Mouse (Mus musculus): Measurements from ENCODE around the gene Plagl2.

Plagl2 gene

DNA sequence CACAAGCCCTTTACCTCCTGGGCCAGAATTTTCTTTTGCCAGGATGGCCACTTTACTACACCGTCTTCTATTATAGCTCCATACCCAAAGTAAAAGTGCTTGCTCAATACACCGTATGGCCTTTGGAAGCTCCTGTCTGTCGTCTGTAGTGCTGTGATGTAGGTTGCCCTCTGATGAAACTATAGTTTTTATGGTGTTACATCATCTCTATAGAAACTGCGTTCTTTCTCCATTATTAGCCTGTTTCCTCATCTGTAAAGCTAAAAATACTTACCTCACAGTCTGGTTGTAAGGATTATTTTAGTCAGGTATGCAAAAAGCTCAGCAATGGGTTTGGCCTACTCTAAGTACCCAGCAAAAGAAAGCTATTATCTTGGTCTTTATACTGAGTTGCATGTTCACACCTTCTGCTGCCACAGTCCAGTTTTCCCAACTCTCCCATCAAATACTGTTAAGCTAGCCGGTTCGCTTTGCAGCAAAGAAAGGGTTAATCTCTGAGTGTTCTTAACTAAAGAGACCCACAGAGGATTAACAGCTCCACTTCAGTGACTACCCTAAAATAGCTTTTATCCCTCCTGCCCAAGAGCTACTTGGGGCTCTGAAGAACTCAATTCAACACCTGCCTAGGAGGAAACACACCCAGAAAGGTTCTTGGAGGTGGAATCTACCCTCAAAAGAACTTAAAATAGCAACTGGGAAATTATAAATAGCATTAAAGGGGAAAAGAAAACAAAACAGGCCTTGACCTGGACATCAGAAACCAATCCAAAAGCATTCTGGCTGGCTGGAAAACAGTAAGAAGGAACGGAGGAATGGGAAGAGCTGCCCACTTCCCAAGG lies 2.0 kb downstream of the Plagl2 start:
- no peak for DNase-seq (ENCODE audit: low read depth, low spot score)

DNA sequence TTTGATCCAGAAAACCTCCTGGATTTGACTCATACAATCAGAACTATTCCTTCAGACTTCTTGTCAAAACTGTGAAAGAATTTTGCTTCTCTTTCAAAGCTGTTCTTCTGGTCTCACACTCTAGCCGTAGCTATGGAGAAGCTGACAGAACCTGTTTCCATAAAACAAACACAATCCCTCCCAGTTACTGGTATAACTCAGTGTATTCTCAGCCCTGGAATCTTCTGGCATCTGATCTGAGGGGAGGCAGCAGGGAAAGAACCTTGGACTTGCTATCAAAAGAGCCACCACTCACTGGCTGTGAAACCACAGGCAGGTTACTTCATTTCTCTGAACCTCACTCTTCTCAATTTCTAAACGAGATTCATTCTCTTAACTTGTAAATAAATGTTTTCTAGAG lies 2.8 kb downstream of the Plagl2 start:
- DNase-seq (ENCODE audit: low read depth, low spot score), result no peak

DNA sequence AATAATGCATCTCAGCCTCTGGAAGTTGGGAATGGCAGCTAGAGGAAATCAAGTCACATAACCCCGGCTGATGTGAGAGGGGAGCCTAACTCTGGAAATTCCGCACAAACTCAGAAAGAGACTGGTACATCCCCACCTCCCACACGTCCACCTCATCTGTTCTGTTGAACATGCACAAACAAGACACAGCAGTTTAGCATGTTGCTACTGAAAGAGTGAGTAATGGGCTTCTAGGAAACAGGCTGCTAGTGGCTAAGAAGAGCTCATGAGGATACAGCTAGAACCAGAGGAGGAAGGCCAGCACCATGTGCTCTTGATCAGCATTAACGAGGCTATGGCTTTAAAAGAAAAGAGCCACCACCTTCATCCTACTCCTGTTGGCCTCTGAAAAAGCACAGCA lies 3.3 kb downstream of the Plagl2 start:
- DNase-seq (ENCODE audit: low read depth, low spot score), result no peak

DNA sequence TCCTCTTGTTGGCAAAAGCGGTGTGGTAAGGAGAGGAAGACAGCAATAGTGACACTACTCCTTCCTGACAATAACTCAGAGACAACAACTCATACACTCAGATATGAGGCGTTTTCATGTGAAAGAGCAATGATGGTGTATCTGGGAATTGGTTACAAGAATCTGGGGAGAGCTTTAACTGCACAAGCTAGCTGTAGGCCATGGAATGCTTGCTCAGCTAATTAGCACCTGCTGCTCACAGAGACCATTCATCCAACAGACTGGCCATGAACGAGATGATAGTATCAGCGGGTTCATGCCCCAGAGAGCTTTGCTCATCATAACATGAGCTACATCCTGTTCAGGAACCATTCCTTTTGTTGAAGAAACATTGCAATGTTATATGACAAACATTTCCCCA lies 4.0 kb downstream of the Plagl2 start:
- no peak for DNase-seq (ENCODE audit: low read depth, low spot score)

DNA sequence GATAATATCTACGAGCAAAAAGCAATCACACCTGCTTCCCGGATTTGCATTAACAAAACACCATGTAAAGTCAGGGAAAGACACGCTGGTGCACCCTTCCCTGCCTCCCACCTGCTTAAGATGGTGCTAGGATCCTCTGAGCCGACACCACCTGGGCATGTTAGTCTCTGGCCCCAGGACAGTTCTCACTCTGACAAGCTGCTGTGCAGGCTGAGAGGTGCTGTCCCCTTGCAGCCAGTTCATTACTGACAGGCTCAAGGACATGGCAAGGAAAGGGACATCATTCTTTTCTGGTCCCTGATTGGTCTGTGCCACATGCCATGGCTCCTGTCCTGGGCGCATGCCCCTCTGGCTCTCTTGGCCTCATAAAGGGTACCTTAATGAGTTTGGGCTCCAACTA lies 12.7 kb downstream of the Plagl2 start:
- no peak for DNase-seq (ENCODE audit: low read depth, low spot score)

DNA sequence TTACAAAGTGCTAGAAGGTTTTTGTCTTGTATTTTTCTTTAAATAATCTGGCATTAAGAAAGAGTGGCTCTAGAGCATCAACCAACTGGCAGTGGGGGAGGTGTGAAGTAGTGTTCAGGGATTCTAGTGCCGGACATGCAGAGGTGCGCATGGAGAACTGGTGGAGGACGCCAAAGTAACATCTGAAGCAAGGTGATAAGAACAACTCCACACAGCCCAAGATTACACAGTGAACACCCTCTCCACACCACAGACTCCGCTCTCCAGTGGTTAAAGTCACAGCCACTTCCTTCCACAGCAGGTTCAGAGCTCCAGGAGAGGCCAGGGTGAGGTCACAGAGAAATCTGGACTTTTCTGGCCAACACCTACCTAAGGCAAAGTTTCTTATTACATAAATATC lies 13.3 kb downstream of the Plagl2 start:
- DNase-seq (ENCODE audit: low read depth, low spot score), result no peak

DNA sequence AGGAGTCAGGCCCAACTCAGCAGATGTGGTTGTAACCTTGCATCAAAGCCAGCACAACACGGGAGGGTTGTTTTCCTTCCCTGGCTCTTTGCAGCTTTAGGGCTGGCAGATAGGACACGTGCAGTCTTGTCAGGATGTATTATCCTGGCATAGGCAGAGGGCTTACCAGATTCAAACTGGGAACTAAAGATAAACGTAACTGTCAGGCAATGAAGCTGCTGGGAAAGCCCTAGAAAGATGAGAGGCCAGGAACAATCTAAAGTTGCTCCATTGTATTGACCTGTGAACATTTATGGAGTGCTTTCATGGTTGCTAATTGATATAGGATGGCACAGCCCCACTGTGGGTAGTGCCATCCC lies 15.7 kb downstream of the Plagl2 start:
- DNase-seq (ENCODE audit: low read depth, low spot score), result no peak

DNA sequence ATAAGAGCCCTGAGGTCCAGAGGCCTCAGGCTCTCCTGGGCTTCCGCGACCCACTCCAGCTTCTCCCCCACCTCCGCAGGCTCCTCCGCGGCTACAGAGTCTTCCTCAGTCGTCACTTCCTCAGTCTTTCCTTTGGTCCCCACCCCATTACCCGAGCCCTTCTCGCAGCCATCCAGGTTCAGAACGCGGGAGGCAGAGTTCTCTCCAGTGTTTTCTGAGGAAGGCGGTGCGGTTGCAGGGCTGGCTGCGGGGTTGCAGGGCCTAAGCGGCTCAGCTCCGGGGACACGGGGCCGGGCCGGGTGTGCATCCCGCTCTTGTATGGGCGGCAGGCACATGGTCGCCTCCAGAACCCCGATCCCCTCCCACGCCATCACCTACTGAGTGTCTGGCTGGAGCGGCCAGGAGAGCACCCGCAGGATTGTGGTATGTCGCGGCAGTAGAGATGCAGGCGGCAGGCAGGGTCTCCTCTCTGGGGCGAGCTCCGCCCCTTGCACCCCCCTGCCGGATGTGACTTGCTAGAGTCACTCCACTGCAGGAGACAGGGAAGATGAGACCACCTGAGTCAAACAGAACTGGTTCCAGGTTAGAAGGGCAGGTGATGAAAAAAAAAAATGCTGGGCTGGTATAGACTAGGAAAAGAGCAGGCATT lies 16.2 kb downstream of the Plagl2 start, which contains the start of gene Tspyl3:
TSS of gene Tspyl3 (minus strand) at position 496 of the 649 bp plus-strand sequence.
- no peak for DNase-seq (ENCODE audit: low read depth, low spot score)

DNA sequence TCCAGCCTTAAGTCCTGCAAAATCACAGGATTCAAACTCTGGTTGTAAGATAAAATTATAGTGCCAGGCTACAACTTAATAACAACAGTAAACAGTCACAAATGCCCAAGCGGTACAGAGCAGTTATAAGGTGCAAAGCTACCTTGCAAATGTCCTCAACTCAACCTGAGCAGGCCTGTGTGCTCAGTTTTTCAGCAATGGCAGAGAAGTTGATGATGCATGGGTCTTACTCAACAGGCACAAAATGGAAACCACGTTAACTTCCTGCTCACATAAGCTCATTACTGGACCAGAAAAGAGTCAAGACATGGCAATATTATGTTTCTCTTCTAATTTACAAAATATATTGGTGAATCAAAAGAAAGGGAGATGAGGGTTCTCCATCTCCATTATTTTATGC lies 18.7 kb downstream of the Plagl2 start:
- no peak for DNase-seq (ENCODE audit: low read depth, low spot score)

DNA sequence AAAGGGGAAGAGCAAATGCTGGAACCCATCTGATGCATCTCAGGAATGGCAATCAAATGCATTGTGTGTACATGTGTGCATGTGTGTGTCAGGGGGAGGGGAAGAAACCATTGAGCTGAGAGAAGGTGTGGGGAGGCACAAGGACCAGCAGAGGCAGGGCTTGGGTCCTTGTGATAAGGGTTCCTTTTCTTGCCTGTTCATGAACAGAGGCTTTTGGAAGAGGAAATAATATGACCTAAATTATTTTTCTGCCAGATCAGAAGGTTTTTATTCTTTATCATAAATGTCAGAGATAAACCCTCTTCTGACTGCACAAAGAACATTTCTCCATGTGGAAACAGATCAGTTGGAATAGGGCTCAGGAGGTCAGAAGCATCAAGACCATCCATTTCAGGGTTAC lies 19.1 kb downstream of the Plagl2 start:
- no peak for DNase-seq (ENCODE audit: low read depth, low spot score)

DNA sequence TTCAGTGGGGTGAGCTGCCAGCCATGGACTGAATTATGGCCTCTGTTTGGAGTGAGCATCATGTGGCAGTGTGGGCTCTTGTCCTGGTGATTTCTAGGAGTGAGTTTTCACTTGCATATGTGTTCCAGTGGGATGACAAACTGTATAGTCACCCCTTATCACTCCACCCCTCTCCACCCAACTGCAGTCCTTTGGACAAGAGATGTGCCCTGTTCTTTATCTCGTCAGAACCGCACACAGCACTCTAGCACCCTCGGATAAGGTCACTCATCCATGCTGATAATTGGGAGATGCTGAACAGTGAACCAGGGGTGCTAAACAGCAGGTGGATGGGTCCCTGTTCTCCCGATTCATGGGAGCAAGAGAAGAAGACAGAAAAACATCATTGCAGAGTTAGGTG lies 19.6 kb downstream of the Plagl2 start:
- no peak for DNase-seq (ENCODE audit: low read depth, low spot score)

DNA sequence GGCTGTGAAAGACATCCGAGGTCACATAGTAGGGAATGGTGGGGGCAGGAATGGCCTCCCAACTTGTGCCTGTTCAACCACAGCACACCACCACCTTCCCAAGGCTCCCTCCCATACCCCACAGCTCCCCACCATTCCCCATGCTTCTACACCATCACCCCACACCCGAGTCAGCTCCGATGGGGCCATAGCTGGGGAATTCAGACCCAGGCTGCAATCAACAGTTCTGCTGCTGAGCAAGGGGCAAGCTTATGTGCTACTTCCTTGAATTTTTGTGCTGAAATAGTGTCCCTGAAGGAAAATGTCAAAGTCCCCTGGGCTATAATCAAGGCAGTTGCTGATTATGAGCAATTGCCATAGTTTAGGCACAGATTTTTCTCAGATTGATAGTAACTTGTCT lies 22.7 kb downstream of the Plagl2 start:
- no peak for DNase-seq (ENCODE audit: low read depth, low spot score)

DNA sequence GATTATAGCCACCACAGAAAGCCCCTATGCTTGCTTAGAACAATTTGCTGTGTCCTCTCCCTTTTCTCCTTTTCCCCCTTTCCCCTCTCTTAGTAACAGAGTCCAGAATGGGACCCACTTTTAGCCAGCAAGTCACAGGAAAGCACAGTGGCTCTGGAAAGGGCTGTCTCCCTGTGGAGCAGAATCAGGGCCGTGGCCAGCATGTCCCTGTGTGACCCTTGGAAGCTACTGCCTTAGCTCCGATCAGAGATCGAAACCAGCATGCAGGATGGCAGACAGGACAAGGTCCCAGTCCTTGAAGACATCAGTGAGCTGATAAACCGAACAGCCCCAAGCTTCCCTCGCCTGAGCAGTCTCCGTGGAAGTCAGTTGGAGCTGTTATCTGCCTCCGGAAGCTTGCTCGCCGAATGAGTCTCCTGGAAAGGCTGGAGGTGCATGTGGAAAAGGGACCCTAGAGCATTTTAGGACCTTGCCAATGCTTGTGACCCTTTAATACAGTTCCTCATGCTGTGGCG lies 23.3 kb downstream of the Plagl2 start:
- no peak for DNase-seq (ENCODE audit: low read depth, low spot score)

DNA sequence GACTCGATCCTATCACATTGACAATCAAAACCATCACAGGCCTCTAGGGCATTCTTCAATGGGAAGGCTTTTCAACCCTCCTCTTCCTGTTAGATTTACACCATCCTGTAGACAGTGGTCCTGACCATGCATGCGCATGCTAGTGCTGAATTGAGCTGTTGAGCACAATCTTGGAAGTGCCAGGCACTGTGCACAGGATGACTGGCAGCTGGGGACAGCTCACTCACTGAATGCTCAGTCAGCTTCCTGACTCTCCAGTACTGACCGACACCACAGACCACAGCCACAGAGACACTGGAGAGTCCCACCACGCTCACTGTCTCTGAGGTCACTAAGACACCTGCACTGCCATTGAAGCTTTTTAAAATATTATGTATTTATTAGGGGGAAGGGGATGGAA lies 25.8 kb downstream of the Plagl2 start:
- DNase-seq (ENCODE audit: low read depth, low spot score), result no peak

DNA sequence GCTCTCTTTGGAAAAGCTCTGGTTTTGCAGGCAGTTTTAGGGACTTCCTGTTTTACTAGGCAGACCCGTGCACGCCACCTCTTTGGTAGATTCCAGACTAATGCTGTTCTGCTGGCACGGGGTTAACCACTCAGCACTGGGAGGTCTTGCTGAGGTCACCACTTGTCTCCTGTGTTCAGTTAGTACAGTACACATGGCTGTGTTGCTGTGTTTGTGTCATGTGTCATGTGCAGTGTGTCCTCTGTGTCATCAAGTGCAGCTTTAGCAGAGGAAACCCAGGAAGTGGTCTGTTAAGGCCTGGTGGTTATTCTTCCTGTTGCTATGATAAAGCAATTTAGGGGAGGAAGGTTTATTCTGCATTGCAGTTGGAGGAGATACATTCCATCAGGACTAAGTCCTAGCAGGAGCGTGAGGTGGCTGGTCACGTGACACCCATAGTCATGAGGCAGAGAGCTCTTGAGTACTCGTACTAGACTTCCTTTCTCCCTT lies 26.4 kb downstream of the Plagl2 start:
- no peak for DNase-seq (ENCODE audit: low read depth, low spot score)

DNA sequence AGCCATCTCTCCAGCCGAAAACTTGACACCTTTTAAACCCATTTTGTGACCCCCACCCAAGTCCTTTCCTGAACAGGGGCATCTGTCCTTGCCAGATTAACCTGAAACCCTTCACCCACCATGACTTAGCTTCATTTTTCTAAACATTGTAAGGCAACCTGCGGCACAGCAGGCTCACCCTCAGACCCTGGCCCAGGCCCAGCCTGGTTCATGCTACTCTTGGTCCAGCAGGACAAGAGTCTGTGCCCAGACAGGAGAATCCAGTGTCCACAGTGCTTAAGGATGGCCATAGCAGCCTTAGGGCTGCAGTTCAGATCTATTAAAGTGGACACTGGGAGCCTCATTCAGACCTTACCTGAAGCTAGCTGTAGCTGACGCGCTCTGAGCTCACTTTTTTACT lies 27.9 kb downstream of the Plagl2 start:
- no peak for DNase-seq (ENCODE audit: low read depth, low spot score)

DNA sequence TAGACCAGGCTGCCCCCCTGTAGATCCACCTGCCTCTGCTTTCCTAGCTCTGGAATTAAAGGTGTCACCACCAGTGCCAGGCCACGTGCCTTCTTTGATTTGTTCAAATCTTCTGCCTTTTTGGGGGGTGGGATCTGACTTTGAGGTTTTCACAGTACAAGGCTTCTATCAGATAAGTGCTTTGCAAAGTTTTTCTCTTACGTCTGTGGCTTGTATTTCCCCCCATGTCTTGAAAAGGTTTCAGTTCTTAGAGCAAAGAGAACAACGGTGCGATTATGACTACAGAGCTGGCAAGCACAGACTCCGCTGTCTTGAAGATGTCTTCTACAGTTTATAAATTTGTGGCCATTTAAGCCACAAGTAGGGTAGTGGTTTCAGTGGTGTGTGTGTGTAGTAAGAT lies 29.8 kb downstream of the Plagl2 start:
- DNase-seq (ENCODE audit: low read depth, low spot score), result no peak

DNA sequence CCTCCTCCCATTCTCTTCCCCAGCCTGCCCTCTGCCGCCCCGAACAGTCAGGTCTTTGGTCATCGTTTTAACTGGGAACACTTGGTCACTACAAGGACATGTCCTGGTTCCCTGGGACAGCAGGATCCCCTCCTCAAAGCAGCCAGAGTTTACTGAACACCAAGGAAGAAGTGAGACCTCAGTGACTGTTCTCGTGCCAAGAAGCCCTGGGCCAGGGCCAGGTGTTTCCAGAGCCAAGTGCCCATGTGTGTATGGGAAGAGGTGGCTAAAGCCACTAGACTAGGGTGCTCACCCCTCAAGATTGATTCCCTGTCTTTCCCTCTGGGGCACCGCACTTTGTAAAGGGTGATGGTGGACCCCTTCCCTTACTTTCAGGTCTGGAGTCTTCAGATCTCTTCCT lies 31.9 kb downstream of the Plagl2 start:
- DNase-seq (ENCODE audit: low read depth, low spot score), result no peak

DNA sequence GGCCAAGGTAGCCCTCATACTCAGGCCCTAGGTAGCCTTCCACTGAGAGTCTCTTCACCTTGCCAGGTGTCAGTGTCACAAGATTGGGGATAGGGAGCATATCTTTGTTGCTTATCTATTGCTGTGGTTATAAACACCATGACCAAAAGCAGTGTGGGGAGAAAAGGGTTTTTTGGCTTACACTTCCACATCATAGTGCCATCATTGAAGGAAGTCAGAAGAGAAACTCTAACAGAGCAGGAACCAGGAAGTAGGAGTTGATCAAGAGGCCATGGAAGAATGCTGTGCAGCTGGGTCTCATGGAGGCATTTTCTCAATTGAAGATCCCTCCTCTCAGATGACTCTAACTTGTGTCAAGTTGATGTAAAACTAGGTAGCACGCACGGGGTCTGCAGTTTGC lies 33.1 kb downstream of the Plagl2 start:
- no peak for DNase-seq (ENCODE audit: low read depth, low spot score)

DNA sequence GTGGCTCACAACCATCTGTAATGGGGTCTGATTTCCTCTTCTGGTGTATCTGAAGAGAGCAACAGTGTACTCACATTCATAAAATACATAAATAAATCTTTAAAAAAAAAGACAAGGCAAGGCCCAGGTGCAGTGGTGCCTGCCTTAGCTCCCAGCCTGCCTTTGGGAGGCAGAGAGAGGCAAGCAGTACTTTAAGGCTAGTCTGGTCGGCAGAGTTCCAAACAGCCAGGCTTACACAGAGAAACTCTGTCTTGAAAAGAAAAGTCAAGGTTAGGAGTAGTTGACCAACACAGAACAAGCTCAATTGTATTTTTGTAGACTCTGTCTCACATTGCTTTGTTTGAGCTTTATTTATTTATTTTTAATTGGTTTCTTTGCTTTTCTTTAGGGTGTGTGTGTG lies 38.5 kb downstream of the Plagl2 start:
- no peak for DNase-seq (ENCODE audit: low read depth, low spot score)

DNA sequence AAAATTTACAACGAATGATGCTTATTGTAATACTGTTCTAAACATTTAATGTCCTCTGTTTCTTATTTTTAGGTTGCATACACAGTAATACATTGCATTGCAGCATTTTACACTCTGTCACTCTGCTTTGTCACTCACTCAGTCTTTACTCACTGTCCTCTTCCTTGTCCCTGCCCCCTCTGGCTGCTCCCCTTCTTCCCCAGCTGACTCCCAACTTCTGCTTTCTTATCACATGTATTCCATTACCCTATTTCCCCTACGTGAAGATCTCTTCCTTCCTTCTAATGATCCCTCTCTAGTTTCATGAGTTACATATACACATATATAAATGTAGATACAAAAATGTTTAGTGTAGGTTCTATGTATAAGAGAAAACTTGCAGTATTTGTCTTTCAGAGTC lies 42.1 kb downstream of the Plagl2 start:
- no peak for DNase-seq (ENCODE audit: low read depth, low spot score)

DNA sequence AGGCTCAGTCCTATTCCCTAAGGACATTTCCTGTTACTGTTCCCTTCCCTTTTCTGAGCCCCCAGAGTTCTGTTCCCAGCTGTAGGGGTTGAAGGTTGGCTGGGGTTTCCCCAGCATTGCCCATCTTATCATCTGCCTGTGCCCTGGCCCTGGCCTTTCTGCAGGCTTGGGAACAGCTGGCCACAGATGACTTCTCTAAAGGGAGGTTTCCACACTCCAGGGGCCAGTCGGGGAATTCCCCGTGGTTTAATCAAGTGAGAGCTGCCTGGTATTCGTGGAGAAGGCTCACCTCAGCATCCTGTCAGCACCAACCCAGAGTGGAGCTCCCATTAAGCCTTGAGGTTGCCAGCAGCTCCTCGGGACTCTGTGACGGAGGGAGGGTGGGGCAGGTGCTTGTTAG lies 42.7 kb downstream of the Plagl2 start:
- DNase-seq (ENCODE audit: low read depth, low spot score), result no peak

DNA sequence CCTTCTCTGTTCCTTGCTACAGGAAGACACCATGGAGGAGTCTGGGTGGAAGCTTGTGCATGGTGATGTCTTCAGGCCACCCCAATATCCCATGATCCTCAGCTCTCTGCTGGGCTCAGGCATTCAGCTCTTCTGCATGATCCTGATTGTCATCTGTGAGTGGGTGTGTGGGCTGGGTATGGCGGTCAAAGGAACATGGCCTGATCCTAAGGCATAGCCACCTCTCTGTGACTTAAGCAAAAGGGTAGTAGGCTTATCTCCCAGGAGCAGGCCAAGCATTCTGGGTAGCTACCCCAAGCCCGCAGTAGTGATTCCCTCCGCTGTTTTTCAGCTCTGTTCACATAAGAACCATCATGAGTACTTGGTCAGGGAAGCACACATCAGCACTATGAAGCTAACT lies 47.0 kb downstream of the Plagl2 start:
- DNase-seq (ENCODE audit: low read depth, low spot score), result no peak
